Mouse (Mus musculus): ENCODE measurements around the gene Lpp.

Lpp gene

GRCm38 (mm10) chr16:25041855-25042529 is 648.7 kb downstream of the Lpp start:
- in situ Hi-C loops (cut with MboI, MseI): no loop called here

Data from regulatory T cell (primary cell).